22 mouse cellular contexts compared by ENCODE assay signal in the genomic region with DNA sequence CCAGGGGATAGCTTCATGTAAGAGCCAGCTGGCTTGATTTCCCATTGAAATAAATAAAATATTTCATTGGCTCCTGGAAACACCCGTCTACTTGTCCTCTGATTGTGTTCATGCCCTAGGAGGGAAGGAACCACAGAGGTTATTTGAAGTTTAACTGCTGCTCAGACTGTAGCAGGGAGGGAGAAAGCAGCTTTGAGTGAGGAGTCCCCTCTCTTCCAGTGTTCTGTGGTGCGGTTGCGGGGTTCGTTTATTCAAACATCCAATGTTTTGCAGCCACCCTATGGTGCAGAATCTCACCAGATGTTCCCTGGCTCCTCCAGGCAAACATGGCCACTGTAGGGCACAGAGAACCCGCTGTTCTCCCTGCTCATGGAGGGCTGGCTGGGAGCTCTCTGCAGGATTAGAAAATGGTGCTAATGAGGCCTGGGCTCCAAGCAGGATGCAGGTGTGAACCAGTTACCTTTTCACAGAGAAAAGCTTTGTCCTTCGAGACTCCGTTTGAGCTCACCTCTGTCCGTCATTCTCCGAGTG.
DNase-seq lines count a peak whose midpoint lies in the region; ATAC-seq lines count a peak whose summit lies in the region.
"Had no signal": no experiment of that assay in that cellular context is flagged by ENCODE, and none has a peak within 500 bp of the region (broad histone marks: within the 10 kb centered on the region; RNA-seq: fewer than 3 reads in every experiment).

No protein-coding gene starts in this region.

- 54% methylated on average over 9 of the region's 9 CpGs for WGBS in limb, embryonic 13.5 days
- 51% methylated on average over 9 of the region's 9 CpGs for WGBS in limb, embryonic 15.5 days

- H3K4me2 ChIP-seq in limb, embryonic 13.5 days (replicated peaks) = no peak overlapping the region
- H3K4me2 ChIP-seq in limb, embryonic 15.5 days = no peak overlapping the region
- H3K4me2 ChIP-seq: embryonic facial prominence, embryonic 13.5 days; embryonic facial prominence, embryonic 15.5 days; forebrain, embryonic 12.5 days had no signal

- H3K27me3 ChIP-seq in limb, embryonic 13.5 days = no peaks in the 10 kb centered on the region
- no peaks in the 10 kb centered on the region for H3K27me3 ChIP-seq in limb, embryonic 15.5 days
- H3K27me3 ChIP-seq: embryonic facial prominence, embryonic 13.5 days; embryonic facial prominence, embryonic 15.5 days; forebrain, embryonic 12.5 days had no signal

- peak; percentile 13 for DNase-seq in forelimb bud, embryonic 11.5 days (ENCODE audit: low read depth, low spot score)
- DNase-seq in kidney, postnatal 25 days = no peak
- no peak for DNase-seq in lung, postnatal 25 days (ENCODE audit: low spot score)
- DNase-seq: adrenal gland, adult 2 months; adrenal gland, postnatal 10 days; adrenal gland, postnatal 25 days; cerebellum, adult 11 months; cerebellum, adult 18-20 months; cerebellum, adult 8-10 months; cerebellum, adult 9-11 months; cerebellum, postnatal 14 days; cerebellum, postnatal 36 days; embryo, embryonic 11 days had no signal

- no peaks in the 10 kb centered on the region for H3K36me3 ChIP-seq in limb, embryonic 13.5 days
- no peaks in the 10 kb centered on the region for H3K36me3 ChIP-seq in limb, embryonic 15.5 days
- H3K36me3 ChIP-seq: embryonic facial prominence, embryonic 13.5 days; embryonic facial prominence, embryonic 15.5 days; forebrain, embryonic 10.5 days; forebrain, embryonic 12.5 days had no signal

- H3K4me1 ChIP-seq in limb, embryonic 13.5 days = peaks cover 6% of the 10 kb centered on the region; the same call in 1 of the 2 replicates
- no peaks in the 10 kb centered on the region for H3K4me1 ChIP-seq in limb, embryonic 15.5 days
- H3K4me1 ChIP-seq: embryonic facial prominence, embryonic 13.5 days; embryonic facial prominence, embryonic 15.5 days; forebrain, embryonic 10.5 days; forebrain, embryonic 12.5 days had no signal

- H3K9ac ChIP-seq in limb, embryonic 13.5 days = no peak overlapping the region
- H3K9ac ChIP-seq in limb, embryonic 15.5 days = no peak overlapping the region
- H3K9ac ChIP-seq: embryonic facial prominence, embryonic 13.5 days; embryonic facial prominence, embryonic 15.5 days; forebrain, embryonic 12.5 days had no signal

- H3K9me3 ChIP-seq in limb, embryonic 13.5 days = no peaks in the 10 kb centered on the region
- no peaks in the 10 kb centered on the region for H3K9me3 ChIP-seq in limb, embryonic 15.5 days
- H3K9me3 ChIP-seq: embryonic facial prominence, embryonic 13.5 days; embryonic facial prominence, embryonic 15.5 days; forebrain, embryonic 10.5 days; forebrain, embryonic 12.5 days had no signal

- peak; percentile 76 for ATAC-seq in limb, embryonic 13.5 days (ENCODE audit: low FRiP score, low read depth)
- ATAC-seq in limb, embryonic 15.5 days (ENCODE audit: insufficient number of reproducible peaks, low FRiP score, low TSS enrichment, low read depth) = peak; percentile 61
- ATAC-seq: forebrain, embryonic 14.5 days; forebrain, embryonic 16.5 days had no signal

- no peak overlapping the region for H3K4me3 ChIP-seq in limb, embryonic 13.5 days
- H3K4me3 ChIP-seq in limb, embryonic 15.5 days = no peak overlapping the region
- H3K4me3 ChIP-seq: embryonic facial prominence, embryonic 13.5 days; embryonic facial prominence, embryonic 15.5 days; erythroblast, embryonic 14.5 days; forebrain, embryonic 10.5 days; forebrain, embryonic 12.5 days had no signal

- no peak overlapping the region; the same call in 1 of the 2 replicates for H3K27ac ChIP-seq in limb, embryonic 13.5 days
- peak overlapping the region; percentile 19; the same call in 1 of the 2 replicates for H3K27ac ChIP-seq in limb, embryonic 15.5 days
- H3K27ac ChIP-seq: embryonic facial prominence, embryonic 13.5 days; embryonic facial prominence, embryonic 15.5 days; forebrain, embryonic 10.5 days; forebrain, embryonic 12.5 days had no signal
